Mouse (Mus musculus): ENCODE results near the gene Tmsb10.
A peak's percentile ranks its signal among the peaks of the same experiment; 100 is the strongest.

Gene Tmsb10

DNA sequence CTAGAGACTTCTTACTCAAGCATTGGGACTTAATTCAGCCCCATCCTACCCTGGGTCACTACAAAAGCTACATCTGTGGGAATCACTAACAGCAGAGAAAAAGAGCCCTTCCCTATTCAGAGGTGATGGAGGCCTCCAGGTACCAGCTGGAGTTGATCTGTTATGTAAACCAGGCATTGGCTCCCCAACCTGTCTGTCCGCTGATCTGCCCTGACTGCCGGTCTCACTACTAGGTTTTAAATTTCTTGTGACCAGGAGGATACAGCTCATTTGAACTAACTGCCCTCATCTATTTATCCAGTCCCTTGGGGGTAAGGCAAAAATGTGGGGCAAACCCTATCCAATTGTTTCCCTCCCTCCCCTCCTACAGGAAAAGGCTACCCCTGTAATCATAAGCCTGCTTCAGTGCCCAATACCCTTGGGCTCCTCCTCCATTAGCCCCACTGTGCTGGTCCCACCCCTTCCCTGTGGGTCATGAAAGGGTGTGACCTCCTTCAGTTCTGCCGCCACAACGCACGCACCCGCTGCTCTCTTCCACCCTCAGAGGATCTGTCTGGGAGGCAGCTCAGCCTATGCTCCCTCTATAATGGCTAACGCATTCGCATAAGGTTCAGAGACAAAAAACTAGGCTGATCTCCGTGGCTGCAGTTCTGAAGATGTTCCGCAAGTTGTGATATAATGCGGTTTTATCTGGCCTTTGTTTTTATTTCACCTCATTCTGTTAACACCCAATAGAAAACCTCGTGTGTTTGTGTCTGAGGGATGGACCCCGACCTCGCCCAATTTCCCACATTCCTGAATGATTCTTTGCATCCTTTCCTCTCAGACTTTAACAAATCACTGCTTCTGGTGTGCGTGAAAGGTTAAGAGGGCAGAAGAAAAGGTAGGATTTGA is 2.1 kb downstream of the Tmsb10 start:
- DNase-seq (ENCODE audit: low read depth, low spot score): peak; percentile 97

DNA sequence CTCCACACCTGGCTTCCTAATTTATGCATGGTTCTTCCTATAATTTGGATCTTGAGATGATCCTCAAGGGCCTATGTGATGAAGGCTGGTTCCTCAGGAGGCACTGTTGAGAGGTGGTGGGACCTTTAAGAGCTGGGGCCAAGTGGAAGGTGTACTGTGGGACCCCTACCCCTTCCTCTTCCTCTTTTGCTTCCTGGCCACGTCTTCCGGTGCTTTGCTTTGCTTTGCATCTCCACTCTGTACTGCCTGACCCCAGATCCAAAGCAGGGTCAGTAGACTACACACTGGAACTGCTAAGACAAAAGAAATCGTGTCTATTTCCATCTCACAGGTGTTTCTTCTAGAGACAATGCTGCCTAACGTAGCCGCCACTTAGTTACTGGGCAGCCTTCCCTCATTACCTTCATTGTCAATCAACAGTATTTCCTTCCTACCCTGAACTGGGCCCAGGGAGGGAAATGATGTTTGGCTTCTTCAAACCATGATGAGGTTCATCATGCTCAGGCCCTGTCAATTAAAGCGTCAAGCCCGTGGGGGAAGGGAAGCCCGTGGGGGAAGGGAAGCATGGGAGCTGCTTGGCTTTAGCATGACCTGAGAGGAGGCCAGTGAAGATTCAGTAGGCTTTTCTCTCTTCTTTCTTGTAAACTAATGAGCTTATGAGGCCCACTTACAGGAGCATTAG is 2.9 kb downstream of the Tmsb10 start:
- no peak for DNase-seq (ENCODE audit: low read depth, low spot score)

GRCm38 (mm10) chr6:72954786-72955185 is 3.8 kb downstream of the Tmsb10 start:
- peak; percentile 29 for DNase-seq (ENCODE audit: low read depth, low spot score)

DNA sequence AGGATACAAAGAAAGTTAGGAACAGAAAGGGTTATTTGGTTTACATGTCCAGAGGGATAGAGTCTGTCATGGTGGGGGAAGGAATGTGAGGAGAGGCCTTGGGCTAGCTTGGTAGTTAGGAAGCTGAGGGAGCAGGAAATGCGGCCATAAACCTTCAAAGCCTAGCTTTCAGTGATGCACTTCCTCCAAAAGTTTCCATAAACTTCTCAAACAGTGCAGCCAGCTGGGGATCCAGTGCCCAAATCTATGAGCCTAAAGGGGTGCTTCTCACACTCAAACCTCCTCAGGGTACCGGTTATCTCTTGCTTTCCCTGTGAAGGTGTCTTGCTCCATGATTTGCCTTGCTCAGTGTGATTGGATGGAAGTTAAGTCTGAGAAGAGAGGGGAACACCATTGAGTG is 5.6 kb downstream of the Tmsb10 start:
- no peak for DNase-seq (ENCODE audit: low read depth, low spot score)

DNA sequence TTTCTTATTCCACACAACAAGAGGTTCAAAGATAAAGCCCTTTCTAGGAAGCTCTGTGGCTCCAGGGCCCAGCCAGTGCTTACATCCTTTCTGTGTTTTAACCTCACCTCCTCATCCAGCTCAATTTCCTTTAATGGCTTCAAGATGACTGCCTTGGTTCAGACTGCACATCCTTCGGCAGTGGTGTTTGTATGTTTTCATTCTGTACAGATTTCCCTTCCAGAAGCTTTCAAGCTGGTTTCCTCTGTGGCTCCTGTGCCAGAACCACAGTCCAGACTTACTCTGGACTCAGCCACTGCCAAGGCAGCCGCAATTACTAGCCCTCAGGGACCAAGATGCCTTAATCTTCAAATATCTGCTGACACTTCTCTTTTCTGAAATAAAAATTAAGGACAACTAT is 6.3 kb downstream of the Tmsb10 start:
- no peak for DNase-seq (ENCODE audit: low read depth, low spot score)

- DNase-seq (ENCODE audit: low read depth, low spot score): no peak
Observed at GRCm38 (mm10) chr6:72949161-72949756, 9.3 kb downstream of the Tmsb10 start.

- no peak for DNase-seq (ENCODE audit: low read depth, low spot score)
Observed at GRCm38 (mm10) chr6:72948392-72948791, 10.2 kb downstream of the Tmsb10 start.

- DNase-seq (ENCODE audit: low read depth, low spot score): peak; percentile 75
Observed at GRCm38 (mm10) chr6:72947960-72948359, 10.6 kb downstream of the Tmsb10 start.

DNA sequence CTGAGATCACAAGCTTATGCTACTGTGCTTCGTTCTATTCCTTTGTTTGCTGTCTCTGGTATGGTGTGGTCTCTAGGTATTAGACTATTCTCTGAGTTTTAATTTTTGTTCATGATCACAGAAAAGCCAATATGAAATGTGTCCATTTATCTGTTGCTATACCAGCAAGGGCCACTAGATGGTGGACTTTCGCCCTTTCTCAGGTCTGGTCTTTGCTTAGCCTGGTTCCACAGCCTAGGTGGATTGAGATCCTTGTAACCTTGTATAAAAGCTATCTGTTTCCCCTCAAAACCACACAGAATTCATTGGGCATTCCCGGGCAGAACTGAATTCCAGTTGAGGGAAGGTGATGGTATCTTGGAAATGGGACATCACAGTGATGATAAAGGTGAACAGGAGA is 18.1 kb downstream of the Tmsb10 start:
- peak; percentile 63 for DNase-seq (ENCODE audit: low read depth, low spot score)

- DNase-seq (ENCODE audit: low read depth, low spot score): no peak
Observed at GRCm38 (mm10) chr6:72937859-72938258, 20.7 kb downstream of the Tmsb10 start.

DNA sequence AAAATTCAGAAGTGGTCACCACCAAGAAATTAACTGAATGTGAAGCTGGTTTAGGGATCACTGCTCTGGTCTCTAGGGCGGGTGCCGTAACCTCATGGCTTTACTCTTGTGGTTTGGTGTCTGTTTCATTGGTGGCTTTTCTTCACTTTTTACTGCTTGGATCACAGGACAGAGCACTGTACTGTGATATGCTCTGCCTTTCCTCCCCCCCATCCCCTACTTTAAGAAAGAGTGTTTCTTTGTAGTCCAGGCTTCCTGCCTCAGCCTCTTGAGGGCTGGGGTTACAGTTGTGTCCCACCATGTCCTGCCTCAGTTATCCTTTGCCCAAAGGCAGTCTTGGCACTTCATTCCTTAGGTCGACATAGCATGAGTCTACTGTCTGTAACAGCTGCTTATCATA is 21.1 kb downstream of the Tmsb10 start:
- DNase-seq (ENCODE audit: low read depth, low spot score): no peak

DNA sequence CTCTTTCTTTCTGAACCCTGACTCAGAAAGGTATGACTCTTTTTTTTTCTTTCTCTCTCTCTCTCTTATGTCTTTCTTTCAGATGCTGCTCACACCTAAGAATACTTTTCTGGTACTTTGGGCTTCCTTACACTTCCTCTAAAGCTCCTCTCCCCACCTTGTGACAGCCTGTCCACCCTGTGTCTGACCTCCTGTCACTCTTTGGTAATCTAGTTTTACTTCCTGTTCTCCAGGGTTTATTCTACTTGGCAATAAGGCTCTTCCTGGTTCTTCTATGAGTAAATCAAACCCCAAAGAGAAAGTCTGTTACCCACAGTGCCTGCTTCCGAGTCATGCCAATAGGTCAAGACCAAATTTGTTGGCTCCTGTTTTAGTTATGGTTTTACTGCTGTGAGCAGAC is 25.6 kb downstream of the Tmsb10 start:
- no peak for DNase-seq (ENCODE audit: low read depth, low spot score)

GRCm38 (mm10) chr6:72931533-72931932 is 27.0 kb downstream of the Tmsb10 start:
- DNase-seq (ENCODE audit: low read depth, low spot score): peak; percentile 66

DNA sequence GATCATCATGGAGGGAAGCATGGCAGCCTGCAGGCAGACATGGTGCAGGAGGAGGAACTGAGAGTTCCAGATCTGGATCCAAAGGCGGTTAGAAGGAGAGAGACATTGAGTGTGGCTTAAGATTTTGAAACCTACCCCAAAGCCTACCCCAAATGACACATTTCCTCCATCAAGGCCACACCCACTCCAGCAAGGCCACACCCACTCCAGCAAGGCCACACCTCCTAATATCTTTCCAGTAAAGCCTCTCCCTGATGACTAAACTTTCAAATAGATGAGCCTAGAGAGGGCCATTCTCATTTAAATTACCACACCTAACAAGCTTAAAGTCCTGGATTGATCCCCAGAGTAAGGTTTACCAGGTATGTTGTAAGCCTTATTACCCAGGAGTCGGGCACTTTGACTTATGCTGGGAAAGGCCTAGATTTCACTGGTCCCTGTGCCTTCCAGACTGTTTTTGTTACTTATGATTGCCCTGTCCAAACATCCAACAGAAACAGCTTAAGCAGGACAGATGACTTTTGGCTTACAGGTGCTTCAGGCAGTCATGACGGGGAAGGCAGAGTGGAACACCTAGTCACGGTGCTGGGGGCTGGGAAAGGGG is 28.7 kb downstream of the Tmsb10 start:
- peak; percentile 48 for DNase-seq (ENCODE audit: low read depth, low spot score)

GRCm38 (mm10) chr6:72926755-72927482 is 31.6 kb downstream of the Tmsb10 start:
- DNase-seq (ENCODE audit: low read depth, low spot score): peak; percentile 99

GRCm38 (mm10) chr6:72926031-72926430 is 32.5 kb downstream of the Tmsb10 start:
- peak; percentile 46 for DNase-seq (ENCODE audit: low read depth, low spot score)

GRCm38 (mm10) chr6:72923381-72923780 is 35.2 kb downstream of the Tmsb10 start:
- peak; percentile 57 for DNase-seq (ENCODE audit: low read depth, low spot score)

DNA sequence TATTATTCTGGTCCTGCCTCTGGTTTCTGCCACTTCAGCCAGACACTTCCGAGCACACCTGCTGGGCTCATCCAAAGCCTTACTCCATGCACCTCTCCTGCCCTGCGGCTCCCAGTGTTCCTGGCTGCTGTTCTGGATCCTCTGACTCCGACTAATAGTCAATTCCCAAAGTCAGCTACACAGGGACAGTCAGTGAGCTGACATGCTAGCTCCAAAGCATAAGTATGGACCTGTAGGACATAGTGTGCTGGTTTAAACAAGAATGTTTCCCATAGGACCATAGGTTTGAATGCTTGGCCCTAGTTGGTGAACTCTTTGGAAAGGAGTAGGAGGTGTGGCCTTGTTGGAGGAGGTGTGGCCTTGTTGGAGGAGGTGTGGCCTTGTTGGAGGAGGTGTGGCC is 37.5 kb downstream of the Tmsb10 start:
- peak; percentile 73 for DNase-seq (ENCODE audit: low read depth, low spot score)

- DNase-seq (ENCODE audit: low read depth, low spot score): peak; percentile 52
Observed at GRCm38 (mm10) chr6:72918510-72919033, 40.0 kb downstream of the Tmsb10 start.

- DNase-seq (ENCODE audit: low read depth, low spot score): no peak
Observed at GRCm38 (mm10) chr6:72916330-72916729, 42.2 kb downstream of the Tmsb10 start.

GRCm38 (mm10) chr6:72914087-72914749 is 44.3 kb downstream of the Tmsb10 start:
- peak; percentile 52 for DNase-seq (ENCODE audit: low read depth, low spot score)

Measured in R1 (cell line).